Mouse (Mus musculus) midbrain, embryonic 14.5 days (tissue): ENCODE measurements around the gene Clca3a2. TPM values are rescaled to one million over a fixed set of nuclear protein-coding genes. Genes with fewer than 3 reads are reported as not detected.
A peak's percentile ranks its signal among the peaks of the same experiment; 100 is the strongest.
"Not testable (repeated sequence)": the region's sequence is repeated elsewhere in the genome, so short reads cannot be mapped to it uniquely, and the experiment has no call there.

Source experiments
- ATAC-seq: fragments of 200-750 bp; cut with Nextera tagmentation; 2 replicates; pipeline ENCODE4 v1.8.0; 2017; ENCODE audit warnings: moderate number of reproducible peaks, moderate library complexity; ENCODE audit not compliant: low FRiP score, low TSS enrichment
- DNase-seq: peaks from one replicate; pipeline ENCODE4 v3.0.0-alpha.2; 2015
- H3K27ac ChIP-seq: fragments of 300-500 bp; sonication (generic); replicated peaks from 2 replicates; pipeline ENCODE4 v1.5.1; 2014; ENCODE audit warnings: mild to moderate bottlenecking, low read depth, low read length, moderate library complexity
- H3K27me3 ChIP-seq: fragments of 300-500 bp; sonication (generic); 2 replicates; pipeline ENCODE4 v1.6.1; 2014; ENCODE audit warnings: low read length, control low read depth, mixed read lengths; ENCODE audit not compliant: control insufficient read depth, insufficient read depth
- H3K36me3 ChIP-seq: fragments of 300-500 bp; sonication (generic); 2 replicates; pipeline ENCODE4 v1.6.1; 2014; ENCODE audit warnings: low read length, control low read depth; ENCODE audit not compliant: control insufficient read depth, insufficient read depth
- H3K4me1 ChIP-seq: fragments of 300-500 bp; sonication (generic); 2 replicates; pipeline ENCODE4 v1.6.1; 2014; ENCODE audit warnings: mild to moderate bottlenecking, antibody characterized with exemption, low read length, control low read depth; ENCODE audit not compliant: control insufficient read depth, insufficient read depth
- H3K4me2 ChIP-seq: fragments of 300-500 bp; sonication (generic); 2 replicates; pipeline ENCODE4 v1.6.1; 2014; ENCODE audit warnings: mild to moderate bottlenecking, low read length, moderate library complexity
- H3K4me3 ChIP-seq: fragments of 300-500 bp; sonication (generic); replicated peaks from 2 replicates; pipeline ENCODE4 v1.5.1; 2014; ENCODE audit warnings: low read depth, low read length
- H3K9ac ChIP-seq: fragments of 300-500 bp; sonication (generic); replicated peaks from 2 replicates; pipeline ENCODE4 v1.6.1; 2014; ENCODE audit warnings: mild to moderate bottlenecking, low read length, moderate library complexity
- H3K9me3 ChIP-seq: fragments of 300-500 bp; sonication (generic); 2 replicates; pipeline ENCODE4 v1.6.1; 2016; ENCODE audit warnings: low read length, control low read depth, mixed read lengths; ENCODE audit not compliant: control insufficient read depth
- WGBS: fragments of 180-500 bp; shearing (Covaris S2); extraction: QIAGEN DNeasy Blood & Tissue Kit; methylation state at CpG from one replicate; pipeline ENCODE4 v1.1.7; 2014; 5-methylcytosine and 5-hydroxymethylcytosine counted together
- polyA plus RNA-seq: library from polyadenylated mRNA; unstranded; fragments of >200 nt; fragmentation: Nextera tagmentation; extraction: Ambion mirVana; gene quantifications from 2 replicates; pipeline ENCODE4 v1.2.1, GENCODE M21; 2014

Clca3a2 gene
- 0.12 TPM in 1 of 2 replicates, not detected in the other for polyA plus RNA-seq

GRCm38 (mm10) chr3:144819219-144819618, at the start of gene Clca3a2:
Clca3a2 (minus strand) TSS chr3:144819494.
- DNase-seq, H3K4me3 ChIP-seq, H3K9ac ChIP-seq, H3K4me2 ChIP-seq, H3K36me3 ChIP-seq, H3K4me1 ChIP-seq, ATAC-seq, H3K9me3 ChIP-seq, H3K27ac ChIP-seq, H3K27me3 ChIP-seq: not testable (repeated sequence)
- 78% methylated on average over 6 of the region's 6 CpGs for WGBS

- WGBS, result 88% methylated on average over 4 of the region's 4 CpGs
- Histone ChIP-seq H3K4me1 (no peaks in the 10 kb centered on the region), H3K4me3 (no peak overlapping the region)
Measured at GRCm38 (mm10) chr3:144849584-144849983, 30.3 kb upstream of the Clca3a2 start.

GRCm38 (mm10) chr3:144849014-144849556, 29.8 kb upstream of the Clca3a2 start, which contains the start of gene Clca3b:
Clca3b (minus strand) TSS chr3:144849357.
- not testable (repeated sequence) for H3K9ac ChIP-seq, ATAC-seq, H3K4me3 ChIP-seq, H3K4me1 ChIP-seq, H3K27ac ChIP-seq, DNase-seq, H3K27me3 ChIP-seq, H3K4me2 ChIP-seq, H3K9me3 ChIP-seq, H3K36me3 ChIP-seq
- 88% methylated on average over 9 of the region's 9 CpGs for WGBS

More at GRCm38 (mm10) chr3:144849584-144849983, 30.3 kb upstream of the Clca3a2 start:
- no peak overlapping the region for H3K9ac ChIP-seq
- H3K36me3 ChIP-seq, result no peaks in the 10 kb centered on the region
- H3K27ac ChIP-seq, result no peak overlapping the region
- ATAC-seq (no peak), DNase-seq (no peak)
- H3K4me2 ChIP-seq, result no peak overlapping the region
- H3K27me3 ChIP-seq, result no peaks in the 10 kb centered on the region
- H3K9me3 ChIP-seq, result no peaks in the 10 kb centered on the region

- Histone ChIP-seq H3K4me1 (no peaks in the 10 kb centered on the region), H3K27ac (no peak overlapping the region), H3K9me3 (no peaks in the 10 kb centered on the region), H3K9ac (no peak overlapping the region), H3K4me3 (no peak overlapping the region), H3K4me2 (no peak overlapping the region), H3K36me3 (no peaks in the 10 kb centered on the region), H3K27me3 (no peaks in the 10 kb centered on the region)
- DNase-seq, result no peak
- WGBS, result 88% methylated on average over 6 of the region's 6 CpGs
- ATAC-seq, result no peak; the same call in 1 of the 2 replicates
Measured at GRCm38 (mm10) chr3:144827257-144827656, 8.0 kb upstream of the Clca3a2 start.

- 19% methylated on average over 10 of the region's 10 CpGs for WGBS
Measured at GRCm38 (mm10) chr3:144825151-144825550, 5.9 kb upstream of the Clca3a2 start.

GRCm38 (mm10) chr3:144823331-144823730, 4.0 kb upstream of the Clca3a2 start:
- no peak overlapping the region for H3K4me2 ChIP-seq

More at GRCm38 (mm10) chr3:144825151-144825550, 5.9 kb upstream of the Clca3a2 start:
- no peak overlapping the region for H3K4me3 ChIP-seq
- H3K27me3 ChIP-seq, result no peaks in the 10 kb centered on the region
- no peaks in the 10 kb centered on the region for H3K4me1 ChIP-seq
- ATAC-seq (peak; percentile 71; the same call in 1 of the 2 replicates), DNase-seq (peak; percentile 90)
- H3K9ac ChIP-seq, result no peak overlapping the region
- H3K9me3 ChIP-seq, result no peaks in the 10 kb centered on the region
- no peaks in the 10 kb centered on the region for H3K36me3 ChIP-seq
- no peak overlapping the region for H3K4me2 ChIP-seq
- no peak overlapping the region for H3K27ac ChIP-seq

GRCm38 (mm10) chr3:144820632-144821031, 1.3 kb upstream of the Clca3a2 start:
- H3K9me3 ChIP-seq, result no peaks in the 10 kb centered on the region
- H3K36me3 ChIP-seq, result no peaks in the 10 kb centered on the region
- WGBS, result 83% methylated on average over 1 of the region's 1 CpGs
- no peak overlapping the region for H3K4me3 ChIP-seq
- no peaks in the 10 kb centered on the region for H3K4me1 ChIP-seq
- H3K27ac ChIP-seq, result no peak overlapping the region
- H3K9ac ChIP-seq, result no peak overlapping the region
- no peaks in the 10 kb centered on the region for H3K27me3 ChIP-seq
- DNase-seq, result no peak
- no peak for ATAC-seq
- H3K4me2 ChIP-seq, result no peak overlapping the region

More at GRCm38 (mm10) chr3:144823331-144823730, 4.0 kb upstream of the Clca3a2 start:
- whole genome bisulfite sequencing, result 87% methylated on average over 5 of the region's 5 CpGs
- DNase-seq, result no peak
- Histone ChIP-seq H3K27me3 (no peaks in the 10 kb centered on the region), H3K27ac (no peak overlapping the region), H3K36me3 (no peaks in the 10 kb centered on the region), H3K9me3 (no peaks in the 10 kb centered on the region), H3K4me3 (no peak overlapping the region), H3K4me1 (no peaks in the 10 kb centered on the region), H3K9ac (no peak overlapping the region)
- no peak for ATAC-seq

GRCm38 (mm10) chr3:144813336-144813735, 6.0 kb downstream of the Clca3a2 start:
- H3K4me2 ChIP-seq, H3K27ac ChIP-seq, H3K4me1 ChIP-seq, H3K9ac ChIP-seq, H3K36me3 ChIP-seq, ATAC-seq, DNase-seq, H3K27me3 ChIP-seq, H3K9me3 ChIP-seq, H3K4me3 ChIP-seq: not testable (repeated sequence)
- WGBS, result 92% methylated on average over 6 of the region's 6 CpGs

GRCm38 (mm10) chr3:144811821-144812220, 7.5 kb downstream of the Clca3a2 start:
- Histone ChIP-seq H3K36me3 (no peaks in the 10 kb centered on the region), H3K4me1 (no peaks in the 10 kb centered on the region), H3K27me3 (no peaks in the 10 kb centered on the region), H3K9me3 (no peaks in the 10 kb centered on the region), H3K9ac (no peak overlapping the region), H3K27ac (no peak overlapping the region), H3K4me3 (no peak overlapping the region), H3K4me2 (no peak overlapping the region)
- no peak for ATAC-seq
- WGBS, result 46% methylated on average over 3 of the region's 3 CpGs
- no peak for DNase-seq
